Mouse (Mus musculus): ENCODE data around the gene Mmp9.

GRCm38 (mm10) chr2:164907511-164907910 is 33.1 kb upstream of the Mmp9 start:
- no peak for TF ChIP-seq GATA1 (IDR thresholded peaks at IDR 0.05; ENCODE audit: borderline replicate concordance, low read length)
- TF ChIP-seq FLI1 (IDR thresholded peaks at IDR 0.05; ENCODE audit: low read length): no peak
